Mouse (Mus musculus): ENCODE measurements around the gene Myadml2. TPM values are rescaled to one million over a fixed set of nuclear protein-coding genes. Genes with fewer than 3 reads are reported as not detected.
"Not testable (repeated sequence)": the region's sequence is repeated elsewhere in the genome, so short reads cannot be mapped to it uniquely, and the experiment has no call there.

The Myadml2 gene
- total and polyA plus RNA-seq, 2 experiments from 2014 or later: 1.6 to 1.7 TPM

DNA sequence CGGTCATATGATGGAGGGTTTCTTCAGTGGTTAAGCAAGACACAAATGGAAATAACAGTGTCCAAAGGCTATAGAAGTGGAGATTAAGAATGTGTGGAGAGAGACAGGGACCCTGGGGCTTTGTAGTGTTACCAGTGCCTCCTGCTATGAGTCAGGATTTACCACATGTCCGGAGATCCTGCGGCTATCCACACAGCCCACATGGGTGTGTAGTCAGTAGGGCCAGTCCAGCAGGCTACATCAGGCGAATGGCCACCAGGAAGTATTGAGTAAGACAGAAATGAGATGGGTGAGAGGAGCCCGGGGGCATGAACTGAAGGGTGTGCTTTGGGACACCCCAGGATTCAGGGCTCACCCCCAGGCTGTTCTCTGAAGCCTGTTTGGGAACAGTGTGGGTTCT lies 34.7 kb upstream of the Myadml2 start:
- DNase-seq (ENCODE audit: low spot score) (no peak), ATAC-seq (ENCODE audit: low FRiP score) (no peak)
- WGBS: 92% methylated on average over 5 of the region's 5 CpGs
- Histone ChIP-seq H3K9ac (replicated peaks; ENCODE audit: low read length, poor library complexity, severe bottlenecking) (no peak overlapping the region), H3K9me3 (ENCODE audit: low read length) (no peaks in the 10 kb centered on the region), H3K27ac (ENCODE audit: low read depth, low read length) (no peak overlapping the region), H3K4me2 (ENCODE audit: low read depth, low read length, poor library complexity, severe bottlenecking) (no peak overlapping the region), H3K4me1 (ENCODE audit: insufficient read depth, low read length) (no peaks in the 10 kb centered on the region), H3K36me3 (ENCODE audit: insufficient read depth, low read length) (peaks cover 52% of the 10 kb centered on the region), H3K27me3 (ENCODE audit: insufficient read depth, low read length) (no peaks in the 10 kb centered on the region), H3K4me3 (ENCODE audit: low read depth, low read length) (no peak overlapping the region)
- no peak for TF ChIP-seq CTCF (IDR thresholded peaks at IDR 0.05)

- no peak overlapping the region for H3K9ac ChIP-seq (replicated peaks; ENCODE audit: low read length, poor library complexity, severe bottlenecking)
- WGBS: 73% methylated on average over 3 of the region's 3 CpGs
- TF ChIP-seq CTCF (IDR thresholded peaks at IDR 0.05): peak; percentile 63
- H3K9me3 ChIP-seq (ENCODE audit: low read length): no peaks in the 10 kb centered on the region
- H3K4me2 ChIP-seq (ENCODE audit: low read depth, low read length, poor library complexity, severe bottlenecking): no peak overlapping the region
- DNase-seq (ENCODE audit: low spot score) (no peak), ATAC-seq (ENCODE audit: low FRiP score) (no peak)
- H3K27me3 ChIP-seq (ENCODE audit: insufficient read depth, low read length): no peaks in the 10 kb centered on the region
- no peak overlapping the region for H3K4me3 ChIP-seq (ENCODE audit: low read depth, low read length)
- no peaks in the 10 kb centered on the region for H3K4me1 ChIP-seq (ENCODE audit: insufficient read depth, low read length)
- H3K27ac ChIP-seq (ENCODE audit: low read depth, low read length): no peak overlapping the region
- H3K36me3 ChIP-seq (ENCODE audit: insufficient read depth, low read length): peaks cover 49% of the 10 kb centered on the region
Observed at GRCm38 (mm10) chr11:120679909-120680308, 32.0 kb upstream of the Myadml2 start.

DNA sequence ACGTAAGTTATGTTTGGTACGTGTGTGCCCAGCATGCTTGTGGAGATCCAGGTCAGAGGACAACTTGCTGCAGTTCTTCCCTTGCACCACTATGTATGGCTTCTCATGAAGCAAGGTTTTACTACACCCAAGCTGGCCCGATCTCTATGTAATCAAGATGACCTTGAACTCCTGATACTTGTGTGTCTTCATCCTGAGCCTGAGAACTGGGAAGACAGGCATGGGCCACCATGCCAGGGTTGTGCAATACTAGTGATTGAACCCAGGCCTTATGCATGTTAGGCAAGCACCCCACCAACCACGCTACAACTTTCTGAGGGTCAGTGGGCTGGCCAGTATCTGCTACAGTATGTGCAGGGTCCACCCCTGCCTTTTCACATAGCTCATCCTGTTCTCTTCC lies 29.0 kb upstream of the Myadml2 start:
- WGBS: 96% methylated on average over 4 of the region's 4 CpGs
- TF ChIP-seq CTCF (IDR thresholded peaks at IDR 0.05): no peak
- Histone ChIP-seq H3K9me3 (ENCODE audit: low read length) (no peaks in the 10 kb centered on the region), H3K4me2 (ENCODE audit: low read depth, low read length, poor library complexity, severe bottlenecking) (no peak overlapping the region), H3K27me3 (ENCODE audit: insufficient read depth, low read length) (no peaks in the 10 kb centered on the region), H3K4me1 (ENCODE audit: insufficient read depth, low read length) (peaks cover 8% of the 10 kb centered on the region), H3K4me3 (ENCODE audit: low read depth, low read length) (no peak overlapping the region), H3K36me3 (ENCODE audit: insufficient read depth, low read length) (peaks cover 32% of the 10 kb centered on the region), H3K9ac (replicated peaks; ENCODE audit: low read length, poor library complexity, severe bottlenecking) (no peak overlapping the region), H3K27ac (ENCODE audit: low read depth, low read length) (no peak overlapping the region)
- ATAC-seq (ENCODE audit: low FRiP score) (no peak), DNase-seq (ENCODE audit: low spot score) (no peak)

DNA sequence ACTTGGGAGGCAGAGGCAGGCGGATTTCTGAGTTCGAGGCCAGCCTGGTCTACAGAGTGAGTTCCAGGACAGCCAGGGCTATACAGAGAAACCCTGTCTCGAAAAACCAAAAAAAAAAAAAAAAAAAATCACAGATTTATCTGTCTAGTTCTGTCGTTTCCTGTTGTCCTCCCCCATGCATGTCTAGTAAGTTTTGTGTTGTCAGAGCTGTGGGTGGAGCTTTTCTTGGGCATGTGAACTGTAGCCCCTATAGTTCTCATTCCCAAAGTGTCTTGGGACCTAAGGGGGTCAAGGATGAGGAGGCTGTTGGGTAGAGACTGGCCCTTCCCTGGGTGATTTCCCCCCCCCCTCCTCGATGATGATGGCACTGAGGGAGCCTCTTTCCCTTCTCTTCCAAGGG lies 27.9 kb upstream of the Myadml2 start:
- H3K27me3 ChIP-seq (ENCODE audit: insufficient read depth, low read length); H3K9me3 ChIP-seq (ENCODE audit: low read length); H3K9ac ChIP-seq (replicated peaks; ENCODE audit: low read length, poor library complexity, severe bottlenecking); H3K4me2 ChIP-seq (ENCODE audit: low read depth, low read length, poor library complexity, severe bottlenecking); H3K4me1 ChIP-seq (ENCODE audit: insufficient read depth, low read length); DNase-seq (ENCODE audit: low spot score); H3K27ac ChIP-seq (ENCODE audit: low read depth, low read length); H3K4me3 ChIP-seq (ENCODE audit: low read depth, low read length); ATAC-seq (ENCODE audit: low FRiP score): not testable (repeated sequence)
- WGBS: 99% methylated on average over 5 of the region's 5 CpGs
- peaks cover 24% of the 10 kb centered on the region for H3K36me3 ChIP-seq (ENCODE audit: insufficient read depth, low read length)

GRCm38 (mm10) chr11:120673594-120674122 lies 25.7 kb upstream of the Myadml2 start:
- Histone ChIP-seq H3K4me2 (ENCODE audit: low read depth, low read length, poor library complexity, severe bottlenecking) (peak overlapping the region; percentile 67), H3K4me1 (ENCODE audit: insufficient read depth, low read length) (peaks cover 8% of the 10 kb centered on the region), H3K27ac (ENCODE audit: low read depth, low read length) (peak overlapping the region; percentile 82), H3K27me3 (ENCODE audit: insufficient read depth, low read length) (no peaks in the 10 kb centered on the region), H3K36me3 (ENCODE audit: insufficient read depth, low read length) (peaks cover 13% of the 10 kb centered on the region), H3K9me3 (ENCODE audit: low read length) (no peaks in the 10 kb centered on the region), H3K9ac (replicated peaks; ENCODE audit: low read length, poor library complexity, severe bottlenecking) (peak overlapping the region; percentile 77), H3K4me3 (ENCODE audit: low read depth, low read length) (peak overlapping the region; percentile 71)
- no peak for TF ChIP-seq CTCF (IDR thresholded peaks at IDR 0.05)
- WGBS: 29% methylated on average over 12 of the region's 12 CpGs
- DNase-seq (ENCODE audit: low spot score) (no peak), ATAC-seq (ENCODE audit: low FRiP score) (peak; percentile 28; the same call in 1 of the 2 replicates)

GRCm38 (mm10) chr11:120672687-120673593 lies 25.0 kb upstream of the Myadml2 start, which contains the start of gene Aspscr1:
Aspscr1 (plus strand) TSS chr11:120672973.
- TF ChIP-seq CTCF (IDR thresholded peaks at IDR 0.05): no peak
- H3K4me2 ChIP-seq (ENCODE audit: low read depth, low read length, poor library complexity, severe bottlenecking): peak within 1 kb of the TSS; percentile 67
- ATAC-seq (ENCODE audit: low FRiP score) (peak; percentile 94), DNase-seq (ENCODE audit: low spot score) (peak; percentile 96)
- no peaks in the 10 kb centered on the region for H3K9me3 ChIP-seq (ENCODE audit: low read length)
- H3K27ac ChIP-seq (ENCODE audit: low read depth, low read length): peak within 1 kb of the TSS; percentile 82
- peaks cover 9% of the 10 kb centered on the region for H3K36me3 ChIP-seq (ENCODE audit: insufficient read depth, low read length)
- 1% methylated on average over 74 of the region's 83 CpGs for WGBS
- H3K27me3 ChIP-seq (ENCODE audit: insufficient read depth, low read length): no peaks in the 10 kb centered on the region
- H3K9ac ChIP-seq (replicated peaks; ENCODE audit: low read length, poor library complexity, severe bottlenecking): peak within 1 kb of the TSS; percentile 77
- peak within 1 kb of the TSS; percentile 71 for H3K4me3 ChIP-seq (ENCODE audit: low read depth, low read length)
- H3K4me1 ChIP-seq (ENCODE audit: insufficient read depth, low read length): peaks cover 8% of the 10 kb centered on the region

Data from midbrain, postnatal 0 days (tissue).